Mouse (Mus musculus) forebrain, embryonic 15.5 days (tissue): ENCODE measurements around the gene Creb5. TPM values are rescaled to one million over a fixed set of nuclear protein-coding genes. Genes with fewer than 3 reads are reported as not detected.

Experiments
- ATAC-seq: fragments of 200-750 bp; cut with Nextera tagmentation; replicated peaks from 2 replicates; pipeline ENCODE4 v1.8.0; 2017; ENCODE audit warnings: mild to moderate bottlenecking, moderate TSS enrichment, moderate library complexity
- H3K27ac ChIP-seq: fragments of 300-500 bp; sonication (generic); replicated peaks from 2 replicates; pipeline ENCODE4 v1.5.1; 2015; ENCODE audit warnings: mild to moderate bottlenecking, inconsistent platforms
- H3K27me3 ChIP-seq: fragments of 300-500 bp; sonication (generic); 2 replicates; pipeline ENCODE4 v1.6.1; 2015; ENCODE audit warnings: inconsistent platforms
- H3K36me3 ChIP-seq: fragments of 300-500 bp; sonication (generic); 2 replicates; pipeline ENCODE4 v1.6.1; 2015; ENCODE audit warnings: mild to moderate bottlenecking, inconsistent platforms
- H3K4me1 ChIP-seq: fragments of 300-500 bp; sonication (generic); 2 replicates; pipeline ENCODE4 v1.6.1; 2015; ENCODE audit warnings: inconsistent platforms
- H3K4me2 ChIP-seq: fragments of 300-500 bp; sonication (generic); replicated peaks from 2 replicates; pipeline ENCODE4 v1.6.1; 2015; ENCODE audit warnings: mild to moderate bottlenecking, inconsistent platforms
- H3K4me3 ChIP-seq: fragments of 300-500 bp; sonication (generic); 2 replicates; pipeline ENCODE4 v1.5.1; 2015; ENCODE audit warnings: mild to moderate bottlenecking, inconsistent platforms
- H3K9ac ChIP-seq: fragments of 300-500 bp; sonication (generic); replicated peaks from 2 replicates; pipeline ENCODE4 v1.6.1; 2015; ENCODE audit warnings: mild to moderate bottlenecking, inconsistent platforms
- H3K9me3 ChIP-seq: fragments of 300-500 bp; sonication (generic); 2 replicates; pipeline ENCODE4 v1.6.1; 2016; ENCODE audit warnings: inconsistent platforms
- WGBS: fragments of 180-500 bp; shearing (Covaris S2); methylation state at CpG from one replicate; pipeline ENCODE4 v1.1.7; 2015; ENCODE audit warnings: mixed read lengths; 5-methylcytosine and 5-hydroxymethylcytosine counted together
- polyA plus RNA-seq: library from polyadenylated mRNA; unstranded; fragments of >200 nt; fragmentation: Nextera tagmentation; extraction: Ambion mirVana; gene quantifications from 2 replicates; pipeline ENCODE4 v1.2.1, GENCODE M21; 2015

The Creb5 gene
- polyA plus RNA-seq, 1 experiment from 2014 or later, result 14.5 TPM

DNA sequence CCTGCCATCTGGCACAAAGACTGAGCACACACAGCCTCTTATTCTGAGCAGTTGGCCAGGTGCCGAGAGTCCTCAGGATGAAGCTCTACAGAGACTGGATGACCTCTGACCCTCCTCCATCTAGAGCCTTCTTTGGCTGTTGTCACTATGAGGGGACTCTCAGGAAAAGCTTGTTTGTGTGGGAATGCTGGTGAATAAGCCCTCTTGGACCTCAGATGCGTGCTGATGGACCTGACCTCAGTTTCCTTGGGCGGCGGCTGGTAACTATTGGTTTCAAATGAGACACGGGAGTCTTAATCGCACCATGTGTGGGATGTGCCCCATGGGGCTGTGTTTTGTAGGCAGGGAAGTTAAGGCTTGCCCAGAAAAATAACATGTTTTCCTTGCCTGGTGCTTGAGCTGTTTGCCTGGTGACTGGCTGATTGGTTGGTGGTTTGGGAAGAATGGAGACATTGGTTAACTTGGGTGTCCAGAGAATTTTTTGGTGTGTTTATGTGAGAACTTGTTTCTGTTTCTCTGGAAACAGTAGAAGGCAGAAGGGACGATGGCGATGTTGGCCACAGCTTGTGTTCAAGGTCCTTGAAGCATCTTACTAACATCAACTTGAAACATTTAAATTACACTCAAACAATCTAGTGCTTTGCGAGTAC, 65.4 kb downstream of the Creb5 start:
- H3K4me1 ChIP-seq, result peaks cover 5% of the 10 kb centered on the region; the same call in 1 of the 2 replicates
- H3K9me3 ChIP-seq, result no peaks in the 10 kb centered on the region
- H3K4me2 ChIP-seq, result no peak overlapping the region
- no peak overlapping the region for H3K27ac ChIP-seq
- H3K9ac ChIP-seq, result no peak overlapping the region
- H3K36me3 ChIP-seq, result no peaks in the 10 kb centered on the region
- H3K4me3 ChIP-seq, result no peak overlapping the region
- no peak for ATAC-seq
- WGBS, result 88% methylated on average over 9 of the region's 9 CpGs
- H3K27me3 ChIP-seq, result no peaks in the 10 kb centered on the region

GRCm38 (mm10) chr6:53356328-53356727, 69.3 kb downstream of the Creb5 start:
- WGBS, result 93% methylated on average over 1 of the region's 1 CpGs
- no peak overlapping the region for H3K9ac ChIP-seq

DNA sequence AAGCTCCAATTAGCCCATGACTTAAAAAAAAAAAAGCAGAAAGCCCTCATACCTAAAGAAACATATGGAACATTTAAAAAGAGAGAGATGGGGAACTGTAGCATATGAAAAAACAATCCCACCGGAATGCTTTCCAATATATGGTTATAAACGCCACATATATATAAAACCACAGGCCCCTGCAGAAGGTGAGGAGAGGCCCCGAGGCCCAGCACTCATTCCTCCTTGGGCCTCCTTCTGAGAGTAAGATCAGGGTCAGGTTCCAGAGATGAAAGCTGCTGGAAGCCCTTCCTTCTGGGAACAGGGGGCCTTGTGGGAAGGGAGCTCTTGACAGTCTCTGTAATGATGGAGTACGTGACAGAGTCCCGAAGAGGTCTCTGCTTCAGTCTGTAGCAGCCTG, 76.5 kb downstream of the Creb5 start:
- Histone ChIP-seq H3K27ac (no peak overlapping the region), H3K36me3 (no peaks in the 10 kb centered on the region), H3K4me3 (no peak overlapping the region), H3K9ac (no peak overlapping the region), H3K4me2 (no peak overlapping the region), H3K4me1 (no peaks in the 10 kb centered on the region), H3K27me3 (no peaks in the 10 kb centered on the region), H3K9me3 (no peaks in the 10 kb centered on the region)
- no peak for ATAC-seq
- 76% methylated on average over 5 of the region's 5 CpGs for whole genome bisulfite sequencing

More at GRCm38 (mm10) chr6:53356328-53356727, 69.3 kb downstream of the Creb5 start:
- ATAC-seq, result no peak
- H3K36me3 ChIP-seq, result no peaks in the 10 kb centered on the region
- no peak overlapping the region for H3K4me2 ChIP-seq
- H3K27me3 ChIP-seq, result no peaks in the 10 kb centered on the region
- no peak overlapping the region for H3K4me3 ChIP-seq
- H3K27ac ChIP-seq, result no peak overlapping the region
- peaks cover 5% of the 10 kb centered on the region; the same call in 1 of the 2 replicates for H3K4me1 ChIP-seq
- H3K9me3 ChIP-seq, result no peaks in the 10 kb centered on the region

DNA sequence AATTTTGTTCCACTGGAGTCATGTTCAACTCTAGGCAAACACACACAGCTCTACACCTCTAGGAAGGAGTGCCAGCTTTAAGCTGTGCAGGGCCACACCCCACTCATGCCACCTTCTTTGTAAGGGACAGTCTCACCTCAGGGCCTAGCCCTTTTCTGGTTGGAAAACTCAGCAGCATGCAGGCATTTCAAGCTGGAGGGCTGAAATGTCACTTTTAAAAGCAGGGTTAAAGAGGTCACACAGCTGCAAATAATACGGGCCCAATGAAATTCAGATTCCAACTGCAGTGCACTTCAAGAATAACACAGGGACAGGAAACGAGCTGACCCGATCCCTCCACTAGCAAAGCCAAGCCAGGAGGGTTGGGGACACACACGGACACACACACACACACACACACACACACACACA, 76.9 kb downstream of the Creb5 start:
- H3K36me3 ChIP-seq, result no peaks in the 10 kb centered on the region
- ATAC-seq, result no peak
- H3K4me2 ChIP-seq, result no peak overlapping the region
- no peak overlapping the region for H3K9ac ChIP-seq
- no peaks in the 10 kb centered on the region for H3K27me3 ChIP-seq
- no peaks in the 10 kb centered on the region for H3K4me1 ChIP-seq
- H3K9me3 ChIP-seq, result no peaks in the 10 kb centered on the region
- H3K27ac ChIP-seq, result no peak overlapping the region
- no peak overlapping the region for H3K4me3 ChIP-seq
- 37% methylated on average over 4 of the region's 4 CpGs for WGBS

DNA sequence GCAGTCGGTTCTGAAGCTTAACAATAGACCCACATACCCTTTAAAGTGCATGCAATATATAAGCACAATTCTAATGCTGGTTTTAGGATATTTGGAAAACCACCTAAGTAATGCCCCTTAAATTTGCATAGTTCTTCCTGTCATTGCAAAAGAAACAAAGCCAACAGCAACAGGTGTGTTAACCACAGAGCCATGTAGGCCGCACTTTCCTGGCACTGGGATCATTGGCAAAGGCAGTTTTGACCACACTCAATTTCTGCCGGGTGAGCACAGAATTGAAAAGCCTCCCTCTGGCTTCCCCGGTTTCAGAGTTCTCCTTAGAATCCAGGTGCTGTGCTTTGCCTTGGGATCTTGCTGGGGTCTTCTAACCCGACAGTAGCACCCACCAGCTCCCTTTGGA, 82.1 kb downstream of the Creb5 start:
- H3K4me3 ChIP-seq, result no peak overlapping the region
- WGBS, result 90% methylated on average over 5 of the region's 5 CpGs
- no peaks in the 10 kb centered on the region for H3K36me3 ChIP-seq

DNA sequence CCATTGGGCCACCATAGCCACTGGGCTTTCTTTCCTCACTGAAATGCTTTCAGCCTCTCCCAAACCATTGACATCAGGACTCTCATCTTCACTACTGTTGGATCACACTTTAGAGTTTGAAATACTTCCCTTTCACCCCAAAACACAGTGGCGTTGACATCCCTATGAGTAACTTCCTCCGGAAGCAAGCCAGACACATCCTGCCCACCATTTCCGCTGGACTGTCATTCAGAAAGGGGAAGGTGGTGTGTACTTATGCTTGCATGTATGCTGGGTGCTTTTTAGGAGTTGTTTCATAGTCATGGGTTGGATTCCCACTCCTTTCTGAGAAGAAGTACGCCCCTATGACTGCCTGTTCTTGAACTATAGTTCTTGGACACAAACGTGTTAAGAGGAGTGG, 82.9 kb downstream of the Creb5 start:
- 95% methylated on average over 5 of the region's 5 CpGs for WGBS
- Histone ChIP-seq H3K9me3 (no peaks in the 10 kb centered on the region), H3K4me1 (peaks cover 8% of the 10 kb centered on the region), H3K9ac (no peak overlapping the region), H3K4me2 (no peak overlapping the region), H3K27ac (no peak overlapping the region), H3K36me3 (no peaks in the 10 kb centered on the region), H3K4me3 (no peak overlapping the region), H3K27me3 (no peaks in the 10 kb centered on the region)
- ATAC-seq, result no peak

More for the DNA sequence above, 82.1 kb downstream of the Creb5 start:
- no peak overlapping the region for H3K4me2 ChIP-seq
- ATAC-seq, result no peak
- H3K9ac ChIP-seq, result no peak overlapping the region
- H3K27me3 ChIP-seq, result no peaks in the 10 kb centered on the region
- H3K9me3 ChIP-seq, result no peaks in the 10 kb centered on the region
- no peak overlapping the region for H3K27ac ChIP-seq
- H3K4me1 ChIP-seq, result peaks cover 8% of the 10 kb centered on the region

- peaks cover 8% of the 10 kb centered on the region for H3K4me1 ChIP-seq
- 57% methylated on average over 9 of the region's 9 CpGs for WGBS
- no peak overlapping the region for H3K4me2 ChIP-seq
- H3K9me3 ChIP-seq, result no peaks in the 10 kb centered on the region
- ATAC-seq, result peak; percentile 63; the same call in 1 of the 2 replicates
- no peak overlapping the region for H3K4me3 ChIP-seq
- no peaks in the 10 kb centered on the region for H3K27me3 ChIP-seq
- no peak overlapping the region for H3K9ac ChIP-seq
- H3K27ac ChIP-seq, result peak overlapping the region; percentile 49
- no peaks in the 10 kb centered on the region for H3K36me3 ChIP-seq
These were observed 84.9 kb downstream of the Creb5 start for GRCm38 (mm10) chr6:53371962-53372361.

DNA sequence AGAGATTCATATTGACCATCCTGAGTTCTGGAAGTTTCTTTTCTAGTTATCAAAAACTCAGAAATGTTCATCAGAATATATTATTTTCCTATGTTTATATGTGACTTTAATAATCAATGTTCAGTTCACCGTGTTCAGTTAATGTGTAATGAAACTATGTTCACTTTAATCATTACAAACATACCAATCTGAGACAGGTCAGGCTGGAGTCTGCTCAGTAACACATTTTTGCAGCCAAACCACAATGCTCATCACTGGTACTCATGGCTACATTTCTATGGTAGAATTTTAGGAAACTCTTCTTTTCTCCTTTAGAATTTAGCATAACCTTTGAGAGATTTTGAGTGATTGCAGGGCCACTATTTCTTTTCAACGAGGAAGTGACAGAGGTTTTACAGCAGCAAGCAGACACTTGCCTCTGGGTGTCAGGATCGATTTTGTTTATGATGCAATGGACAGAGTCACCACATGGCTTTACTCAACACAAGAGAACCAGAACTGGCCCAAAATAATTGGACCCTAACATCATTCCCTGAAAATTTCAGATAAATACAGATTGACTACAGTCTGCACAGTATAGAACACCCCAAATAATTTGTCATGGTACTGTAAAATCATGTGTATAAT, 87.4 kb downstream of the Creb5 start:
- WGBS, result 87% methylated on average over 3 of the region's 3 CpGs

DNA sequence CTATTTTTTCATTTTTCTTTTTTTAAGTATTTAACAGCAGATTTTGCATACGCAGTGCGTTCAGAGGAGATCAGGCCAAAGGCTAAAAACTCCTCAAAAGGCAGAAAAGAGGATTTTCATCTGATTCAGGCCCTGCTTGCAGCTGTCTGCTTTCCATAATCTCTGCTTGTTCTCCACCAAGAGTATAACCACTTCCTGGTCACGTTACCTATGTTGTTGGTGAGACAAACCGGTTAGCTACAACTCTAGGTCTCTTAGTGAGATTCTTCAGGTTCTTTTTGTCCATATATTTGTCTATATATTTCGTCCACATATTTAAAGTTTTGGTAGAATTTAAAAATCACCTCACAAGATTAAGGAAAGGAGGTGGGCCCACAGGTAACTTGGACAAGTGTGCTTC, 102.2 kb downstream of the Creb5 start:
- H3K9ac ChIP-seq, result no peak overlapping the region
- H3K4me1 ChIP-seq, result peaks cover 7% of the 10 kb centered on the region
- H3K9me3 ChIP-seq, result no peaks in the 10 kb centered on the region
- no peak overlapping the region for H3K4me2 ChIP-seq
- H3K36me3 ChIP-seq, result no peaks in the 10 kb centered on the region
- no peak overlapping the region for H3K4me3 ChIP-seq
- no peak for ATAC-seq
- WGBS, result 93% methylated on average over 5 of the region's 5 CpGs
- H3K27me3 ChIP-seq, result no peaks in the 10 kb centered on the region
- no peak overlapping the region for H3K27ac ChIP-seq

More for the DNA sequence above, 87.4 kb downstream of the Creb5 start:
- H3K36me3 ChIP-seq, result no peaks in the 10 kb centered on the region
- no peak overlapping the region for H3K9ac ChIP-seq
- H3K4me1 ChIP-seq, result peaks cover 8% of the 10 kb centered on the region
- no peaks in the 10 kb centered on the region for H3K9me3 ChIP-seq
- no peaks in the 10 kb centered on the region for H3K27me3 ChIP-seq
- ATAC-seq, result no peak
- H3K4me3 ChIP-seq, result no peak overlapping the region
- H3K27ac ChIP-seq, result no peak overlapping the region
- no peak overlapping the region for H3K4me2 ChIP-seq

- no peaks in the 10 kb centered on the region for H3K27me3 ChIP-seq
- no peak for ATAC-seq
- WGBS, result 40% methylated on average over 6 of the region's 6 CpGs
- H3K9ac ChIP-seq, result no peak overlapping the region
- no peaks in the 10 kb centered on the region for H3K9me3 ChIP-seq
- H3K27ac ChIP-seq, result no peak overlapping the region
- peaks cover 17% of the 10 kb centered on the region for H3K4me1 ChIP-seq
- no peak overlapping the region for H3K4me3 ChIP-seq
- H3K36me3 ChIP-seq, result no peaks in the 10 kb centered on the region
- H3K4me2 ChIP-seq, result no peak overlapping the region
These were observed 103.3 kb downstream of the Creb5 start for GRCm38 (mm10) chr6:53390413-53390812.

DNA sequence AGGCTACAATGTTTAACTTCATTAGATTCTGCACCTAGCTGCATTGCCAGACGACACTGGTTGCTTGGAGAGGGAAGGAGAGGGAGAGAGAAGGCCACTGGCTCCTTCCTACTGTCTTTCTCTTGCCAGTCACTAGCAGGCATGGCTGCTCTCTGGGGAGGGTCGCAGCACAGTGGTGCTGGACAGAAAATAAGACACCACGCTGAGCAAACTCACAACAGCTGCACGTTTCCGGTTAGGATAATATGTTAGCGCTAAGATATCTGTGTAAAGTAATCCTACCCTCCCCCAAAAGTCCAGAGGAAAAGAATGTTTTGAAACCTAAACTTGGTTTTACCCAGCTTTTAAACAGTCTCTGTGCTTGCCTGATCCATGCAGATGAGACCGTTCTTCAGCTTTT, 107.0 kb downstream of the Creb5 start:
- Histone ChIP-seq H3K4me2 (no peak overlapping the region), H3K27me3 (no peaks in the 10 kb centered on the region), H3K4me1 (peaks cover 38% of the 10 kb centered on the region), H3K27ac (no peak overlapping the region), H3K36me3 (no peaks in the 10 kb centered on the region), H3K9ac (no peak overlapping the region), H3K4me3 (no peak overlapping the region), H3K9me3 (no peaks in the 10 kb centered on the region)
- WGBS, result 52% methylated on average over 7 of the region's 7 CpGs
- no peak for ATAC-seq

- Histone ChIP-seq H3K4me1 (peaks cover 39% of the 10 kb centered on the region), H3K27me3 (no peaks in the 10 kb centered on the region), H3K9ac (no peak overlapping the region), H3K4me3 (no peak overlapping the region), H3K27ac (no peak overlapping the region), H3K36me3 (no peaks in the 10 kb centered on the region), H3K9me3 (no peaks in the 10 kb centered on the region), H3K4me2 (no peak overlapping the region)
- ATAC-seq, result no peak
- 45% methylated on average over 4 of the region's 4 CpGs for WGBS
These were observed 108.1 kb downstream of the Creb5 start for GRCm38 (mm10) chr6:53395208-53395607.

DNA sequence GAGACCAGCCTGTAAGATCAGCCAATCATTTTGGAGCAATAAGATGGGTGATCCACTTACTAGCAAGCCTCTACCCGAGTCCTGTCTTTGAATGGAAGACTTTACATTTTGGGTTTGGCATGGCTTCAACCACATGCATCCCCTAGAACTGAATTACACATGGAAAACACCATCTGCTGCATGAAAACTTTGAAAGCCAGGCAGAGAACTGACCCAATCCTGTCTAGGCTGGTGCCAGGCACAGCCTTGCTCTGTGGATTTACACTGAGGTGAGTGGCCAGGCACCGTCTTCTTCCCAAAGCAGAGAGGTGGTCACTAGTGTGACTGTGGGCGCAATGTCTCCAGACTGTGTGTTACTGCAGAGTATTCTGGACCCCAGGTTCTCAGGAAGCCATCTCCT, 109.4 kb downstream of the Creb5 start:
- Histone ChIP-seq H3K4me1 (peaks cover 39% of the 10 kb centered on the region), H3K36me3 (no peaks in the 10 kb centered on the region), H3K9ac (no peak overlapping the region), H3K4me3 (no peak overlapping the region), H3K27ac (no peak overlapping the region), H3K4me2 (no peak overlapping the region), H3K9me3 (no peaks in the 10 kb centered on the region), H3K27me3 (no peaks in the 10 kb centered on the region)
- WGBS, result 84% methylated on average over 3 of the region's 3 CpGs
- no peak for ATAC-seq
